Mouse (Mus musculus) thymus, postnatal 10 days (tissue): ENCODE measurements around the gene Smap1.

Source experiments
- DNase-seq, 2 experiments: peaks; one replicate each; pipeline ENCODE4 v3.0.0; 2021; ENCODE audit warnings: low spot score in 2 of 2

Gene Smap1

DNA sequence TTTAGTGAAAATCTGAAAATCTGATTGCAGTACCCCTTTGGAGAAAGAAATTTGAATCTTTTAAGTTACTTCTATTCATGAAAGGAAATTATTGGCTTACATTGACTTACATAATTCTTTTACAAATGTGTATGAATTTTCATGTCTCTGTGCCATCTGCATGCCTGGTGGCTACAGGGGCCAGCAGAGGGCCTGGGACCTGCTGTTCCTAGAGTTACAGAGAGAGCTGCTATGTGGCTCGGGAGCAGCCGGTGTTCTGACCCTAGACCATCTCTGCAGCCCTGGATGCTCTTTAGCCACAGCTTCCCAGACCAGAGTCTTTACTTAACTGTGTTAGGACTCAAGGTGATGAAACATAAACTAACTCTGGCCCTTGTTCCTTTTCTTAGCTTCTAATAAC is 1.8 kb downstream of the Smap1 start:
- no peak for DNase-seq

DNA sequence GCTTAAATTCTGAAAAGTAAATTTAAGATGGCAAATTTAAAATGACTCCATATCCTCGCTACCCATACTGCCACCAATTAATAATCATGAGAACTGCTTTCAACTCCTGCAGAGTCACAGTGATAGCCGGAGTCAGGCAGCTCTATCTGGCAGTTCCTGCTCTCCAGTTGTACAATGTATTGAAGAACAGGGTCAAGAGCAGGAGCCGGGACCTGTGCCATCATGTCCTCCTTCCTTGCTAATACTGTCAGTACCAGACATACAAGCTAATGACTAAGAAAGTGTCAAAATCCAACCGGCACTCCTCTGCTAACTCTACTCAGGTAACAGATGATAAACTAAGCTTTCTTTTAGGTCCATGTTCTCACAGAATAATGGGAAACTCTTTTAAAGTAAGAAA is 3.0 kb downstream of the Smap1 start:
- no peak for DNase-seq

DNA sequence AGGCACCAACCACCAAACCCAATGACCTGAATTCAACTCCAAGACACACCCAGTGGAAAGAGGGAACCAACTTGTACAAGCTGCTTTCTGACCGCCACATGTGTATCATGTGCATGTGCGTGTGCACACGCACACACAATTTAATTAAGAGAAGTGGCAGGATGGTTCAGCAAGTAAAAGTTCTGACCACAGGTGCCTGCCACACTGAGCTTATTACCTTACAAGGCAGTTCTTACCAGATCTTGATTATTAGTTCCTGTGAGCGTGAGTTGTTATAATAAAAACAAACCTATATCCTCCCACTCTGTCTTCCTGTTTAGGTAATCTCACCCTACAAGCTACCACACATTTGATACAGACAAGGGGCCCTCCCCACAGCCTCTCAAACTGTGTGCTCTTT is 6.6 kb downstream of the Smap1 start:
- DNase-seq: no peak

DNA sequence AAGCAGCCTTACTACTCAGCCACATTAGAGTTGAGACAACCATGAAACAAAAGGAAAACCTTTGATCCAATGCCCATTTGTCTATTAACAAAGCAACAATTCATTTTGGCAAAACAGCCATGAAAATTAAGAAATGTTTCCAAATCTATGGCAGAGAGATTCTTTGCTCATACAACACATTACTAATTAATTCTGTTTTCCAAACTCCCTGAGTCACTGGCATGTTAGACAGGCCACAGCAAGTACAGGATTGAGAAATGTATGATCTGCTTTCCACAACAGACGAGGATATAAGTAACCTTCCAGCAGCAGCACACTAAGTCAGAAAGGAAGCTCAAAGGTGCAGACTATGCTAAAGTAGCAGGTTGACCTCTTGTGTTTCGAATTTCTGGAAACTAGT is 9.1 kb downstream of the Smap1 start:
- no peak for DNase-seq

DNA sequence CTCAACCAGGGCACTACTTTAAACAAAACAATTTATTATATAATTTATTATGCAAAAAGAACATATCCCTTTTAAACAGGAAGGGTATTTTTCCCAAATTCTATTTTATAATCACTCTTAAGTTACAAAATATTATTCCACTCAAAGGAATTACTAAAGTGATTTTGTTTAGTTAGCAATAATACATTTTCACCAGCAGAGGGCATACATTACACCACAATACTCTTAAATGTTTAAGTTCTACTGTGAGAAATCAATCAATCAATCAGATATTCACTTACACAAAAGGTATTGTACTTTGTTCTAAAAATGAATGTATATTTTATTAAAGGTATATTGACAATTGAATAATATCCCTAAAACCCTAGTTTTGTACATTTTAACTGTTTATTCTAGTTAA is 16.0 kb downstream of the Smap1 start:
- no peak for DNase-seq

DNA sequence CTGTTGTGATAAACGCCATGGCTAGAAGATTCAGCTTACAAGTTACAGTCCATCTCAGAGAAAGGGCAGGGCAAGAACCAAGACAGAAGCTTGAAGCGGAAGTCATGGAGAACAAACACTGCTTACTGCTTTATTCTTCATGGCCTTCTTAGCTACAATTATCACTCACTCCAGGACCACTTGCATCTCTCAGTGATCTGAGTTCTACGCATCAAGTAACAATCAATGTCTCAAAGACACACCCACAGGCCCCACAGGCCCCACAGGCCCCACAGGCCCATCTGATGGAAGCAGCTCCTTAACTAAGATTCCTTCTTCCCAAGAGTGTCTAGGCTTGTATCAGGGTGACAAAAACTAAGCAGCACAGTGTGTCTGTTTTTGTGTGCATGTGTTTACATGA is 18.8 kb downstream of the Smap1 start:
- no peak for DNase-seq

DNA sequence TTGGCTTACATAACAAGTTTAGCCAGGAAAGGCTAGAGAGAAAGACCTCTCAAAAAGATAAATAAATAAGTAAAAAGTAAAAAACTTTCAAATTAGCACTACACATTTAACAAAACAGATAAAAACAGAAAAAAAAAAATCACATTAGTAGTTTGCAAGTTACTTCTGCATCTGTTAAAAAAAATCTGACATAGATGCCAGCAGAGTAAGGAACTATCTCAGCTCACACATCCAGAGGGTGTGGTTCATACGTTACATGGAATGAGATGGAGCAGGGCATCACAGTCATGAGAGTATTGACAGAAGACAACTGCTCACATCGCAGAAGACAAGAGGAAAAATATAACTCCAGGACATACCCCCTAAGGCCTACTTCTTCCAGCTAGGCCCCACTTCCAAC is 19.4 kb downstream of the Smap1 start:
- no peak for DNase-seq

DNA sequence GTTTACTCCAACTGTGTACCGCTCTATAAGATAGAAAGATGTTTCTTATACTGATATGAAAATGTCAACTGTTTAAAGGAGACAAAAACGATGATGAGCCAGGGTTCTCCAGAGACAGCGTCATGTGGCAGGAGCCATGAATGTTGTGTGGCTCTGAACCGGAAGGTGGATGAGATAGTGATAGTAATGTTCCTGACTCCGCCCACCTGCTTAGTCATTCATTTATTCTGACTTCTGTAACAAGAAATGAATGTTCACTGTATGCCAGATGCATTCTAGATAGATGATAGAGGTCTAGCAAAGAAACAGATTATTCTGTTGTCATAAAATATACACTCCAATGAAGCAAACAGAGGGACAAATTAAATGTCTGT is 22.5 kb downstream of the Smap1 start:
- no peak for DNase-seq

DNA sequence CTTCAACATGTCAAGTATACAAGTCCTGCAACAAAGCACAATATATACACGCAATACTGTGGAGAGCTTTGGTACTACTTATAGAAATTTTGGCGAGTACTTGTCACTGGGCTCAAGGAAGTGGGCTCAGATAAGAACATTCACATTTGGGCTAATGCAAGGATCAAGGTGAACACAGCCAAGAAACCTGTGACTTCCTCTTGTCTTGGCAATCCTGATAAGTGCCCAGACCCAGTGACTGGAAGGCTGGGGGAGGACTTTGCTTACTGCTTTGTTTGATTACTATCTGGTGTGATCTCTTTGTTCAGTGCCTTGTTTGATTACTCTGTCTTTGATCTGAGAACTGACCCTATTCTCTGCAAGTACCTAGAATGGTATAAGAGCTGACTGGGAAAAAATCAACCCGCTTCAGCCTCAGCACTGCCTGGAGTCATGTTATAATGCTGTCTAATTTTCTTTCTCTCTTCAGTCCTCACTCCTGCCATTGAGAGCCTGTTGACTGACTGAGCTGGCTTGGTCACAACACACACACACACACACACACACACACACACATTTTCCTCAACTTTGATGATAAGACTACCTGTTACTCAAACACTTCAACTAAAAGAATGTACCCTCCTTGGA is 23.0 kb downstream of the Smap1 start:
- DNase-seq: no peak

DNA sequence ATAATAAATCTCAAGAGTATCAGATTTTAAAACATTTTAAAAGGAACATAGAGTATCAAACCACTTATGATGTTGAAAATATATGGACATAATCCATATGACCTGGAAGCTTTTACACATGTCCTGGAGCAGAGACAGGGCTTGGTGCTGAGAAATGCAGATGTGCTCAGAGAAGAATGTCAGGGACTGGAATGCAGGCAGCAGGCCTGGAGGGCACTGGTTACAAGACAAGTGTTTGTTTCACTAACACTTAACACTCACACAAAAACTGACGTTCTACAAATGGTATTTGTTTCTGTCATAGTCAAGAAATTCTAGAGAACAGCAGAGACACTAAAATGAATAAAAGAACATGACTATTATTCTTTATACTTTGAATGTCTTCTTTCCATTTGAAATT is 30.0 kb downstream of the Smap1 start:
- no peak for DNase-seq

DNA sequence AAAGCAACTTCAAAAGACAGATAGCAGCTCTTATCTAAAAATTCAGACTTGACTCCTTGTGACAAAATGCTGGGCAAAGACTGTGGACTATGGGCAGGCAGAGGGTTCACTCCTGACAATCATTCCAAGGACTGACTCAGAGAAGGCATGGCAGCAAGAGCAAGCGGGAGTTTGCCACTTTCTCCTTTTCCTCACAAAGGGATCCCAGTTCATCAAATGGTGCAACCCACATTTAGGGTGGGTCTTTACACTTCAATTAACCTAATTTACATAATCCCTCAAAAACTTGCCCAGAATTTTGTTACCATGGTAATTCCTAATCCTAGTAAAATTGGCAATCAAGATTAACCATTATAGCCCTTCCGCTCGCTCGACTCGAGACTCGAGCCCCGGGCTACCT is 37.2 kb downstream of the Smap1 start:
- no peak for DNase-seq

DNA sequence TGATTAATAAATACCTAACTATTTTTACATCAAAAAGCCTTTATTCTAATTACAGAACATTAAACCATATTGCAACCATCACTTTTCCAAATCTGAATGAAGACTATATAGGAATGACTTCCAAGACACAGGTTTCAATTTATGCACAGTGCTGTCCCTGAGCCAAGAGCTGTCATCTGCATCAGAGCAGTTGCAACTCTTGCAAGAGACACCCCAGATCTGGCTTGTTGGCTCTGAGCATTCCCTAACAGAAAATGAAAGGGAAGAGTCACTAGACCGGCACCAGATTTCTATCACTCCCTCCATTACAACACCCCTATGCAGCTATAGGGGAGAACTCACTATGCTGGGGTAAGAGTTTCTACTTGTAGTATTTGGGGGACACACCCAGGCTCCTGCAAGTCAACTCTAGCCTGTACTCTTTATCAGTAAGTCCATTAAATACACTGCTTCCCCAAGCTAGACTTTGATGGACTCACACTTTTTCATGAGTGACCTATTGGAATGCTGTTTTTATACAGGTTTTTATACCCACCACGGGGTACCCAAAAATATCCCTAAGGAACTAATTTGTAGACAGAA is 37.9 kb downstream of the Smap1 start:
- no peak for DNase-seq

DNA sequence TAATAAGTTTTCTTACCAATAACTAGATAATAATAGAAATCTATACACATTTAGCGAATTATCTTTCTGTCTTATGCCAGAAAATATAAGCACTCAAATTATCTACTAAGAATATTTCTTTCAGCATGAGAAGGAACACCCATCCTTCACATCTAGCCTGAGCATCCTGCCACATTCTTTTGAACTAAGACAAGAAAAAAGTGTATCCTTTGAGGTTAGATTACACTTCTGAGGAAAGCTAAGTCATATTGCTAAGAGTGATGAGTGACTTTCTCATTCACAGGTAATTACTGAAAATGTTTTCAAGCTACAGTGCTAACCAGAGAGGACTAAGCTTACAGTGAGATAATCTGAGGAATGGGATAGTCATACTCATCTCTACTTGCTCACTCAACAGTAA is 39.4 kb downstream of the Smap1 start:
- DNase-seq: no peak

DNA sequence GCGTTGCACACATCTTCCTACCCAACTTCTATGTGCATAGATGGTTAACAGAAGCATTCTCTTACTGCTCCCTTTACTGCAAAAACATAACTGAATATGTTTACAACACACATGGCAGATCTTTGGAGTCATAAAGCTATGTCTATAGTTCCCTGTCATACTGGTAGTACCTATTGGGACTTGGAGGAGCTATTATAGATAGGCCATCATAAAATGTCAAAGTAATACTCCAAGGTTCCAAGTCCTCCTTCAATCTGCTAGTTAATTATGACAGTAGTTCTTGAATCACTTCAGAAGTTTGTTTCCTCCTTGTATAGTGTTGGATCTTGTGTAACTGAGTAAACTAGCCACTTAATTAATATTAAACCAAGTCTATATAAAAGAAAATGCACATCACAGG is 49.9 kb downstream of the Smap1 start:
- no peak for DNase-seq

DNA sequence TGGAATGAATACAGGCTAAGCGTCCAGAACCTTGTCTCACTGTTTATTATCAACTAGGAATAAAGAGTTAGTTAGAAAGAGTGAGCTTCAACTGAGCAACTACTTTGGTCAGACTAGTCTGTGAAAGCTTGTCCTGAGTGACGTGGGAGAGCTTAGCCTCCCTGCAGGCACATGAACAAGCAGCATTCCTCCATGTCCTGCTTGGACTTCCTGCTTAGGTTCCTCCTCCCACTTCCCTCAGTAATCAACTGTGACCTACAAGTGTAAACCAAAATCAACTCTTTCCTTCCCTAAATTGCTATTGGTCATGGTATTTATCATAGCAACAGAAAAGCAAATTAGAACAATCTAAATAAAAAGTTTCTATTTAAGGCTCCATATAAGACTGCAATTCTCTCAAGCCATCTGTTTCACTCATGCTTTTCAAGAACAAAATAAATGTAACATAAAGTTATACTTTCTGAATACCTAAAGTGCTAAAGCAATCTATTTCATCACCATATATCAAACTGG is 54.7 kb downstream of the Smap1 start:
- no peak for DNase-seq

DNA sequence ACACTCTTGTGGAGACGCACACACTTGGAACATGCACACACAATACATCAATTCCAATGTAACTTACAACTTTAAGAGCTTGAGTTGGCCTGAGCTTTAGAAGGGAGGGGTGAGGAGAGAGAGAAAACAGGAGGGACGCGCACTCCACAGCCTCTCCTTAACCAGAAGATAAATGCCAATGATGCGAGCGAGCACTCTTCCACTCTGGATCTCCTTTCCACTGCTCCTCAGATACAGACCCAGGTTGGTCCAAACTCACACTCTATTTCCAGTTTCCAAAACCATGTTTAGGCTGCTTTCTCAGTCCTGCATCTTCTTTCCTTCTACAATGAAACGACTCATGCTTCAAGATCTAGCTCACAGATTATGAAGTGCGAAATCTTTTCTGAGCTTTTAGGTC is 56.6 kb downstream of the Smap1 start:
- no peak for DNase-seq

DNA sequence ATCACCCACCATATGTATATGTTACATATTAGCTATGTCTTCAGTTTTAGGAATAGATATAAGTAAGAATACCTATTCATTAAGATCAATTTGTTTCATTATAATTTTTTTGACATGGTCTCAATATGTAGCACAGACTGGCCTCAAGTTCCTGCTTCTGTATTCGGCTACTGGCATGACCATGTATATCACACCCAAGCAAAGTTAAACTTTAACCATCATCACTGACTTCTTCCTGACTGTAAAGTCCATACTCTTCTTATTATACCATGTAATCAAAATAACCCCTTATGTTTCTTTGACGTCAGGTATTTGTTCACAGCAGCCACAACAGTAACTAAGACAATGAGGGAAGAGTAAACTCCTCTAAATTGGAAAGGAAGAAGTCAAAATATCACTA is 61.2 kb downstream of the Smap1 start:
- DNase-seq: no peak

DNA sequence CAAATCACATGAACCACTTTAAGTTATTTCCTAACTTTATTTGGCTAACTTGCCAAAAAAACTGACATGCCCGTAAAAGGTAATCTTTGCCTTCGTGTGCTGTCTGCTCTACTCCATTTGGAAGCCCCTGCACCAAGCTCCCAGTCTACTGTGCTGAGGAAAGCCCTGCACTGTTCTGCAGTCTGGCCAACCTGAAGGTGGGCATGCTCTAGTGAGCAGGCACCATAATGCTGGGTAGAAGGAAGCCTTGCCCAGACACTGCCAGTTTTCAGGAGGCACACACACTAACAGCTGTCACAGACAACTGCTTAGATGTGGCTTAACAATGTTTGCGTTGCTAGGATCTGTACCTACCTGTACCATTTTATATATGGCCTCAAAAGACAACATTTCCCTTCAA is 66.5 kb downstream of the Smap1 start:
- DNase-seq: no peak

DNA sequence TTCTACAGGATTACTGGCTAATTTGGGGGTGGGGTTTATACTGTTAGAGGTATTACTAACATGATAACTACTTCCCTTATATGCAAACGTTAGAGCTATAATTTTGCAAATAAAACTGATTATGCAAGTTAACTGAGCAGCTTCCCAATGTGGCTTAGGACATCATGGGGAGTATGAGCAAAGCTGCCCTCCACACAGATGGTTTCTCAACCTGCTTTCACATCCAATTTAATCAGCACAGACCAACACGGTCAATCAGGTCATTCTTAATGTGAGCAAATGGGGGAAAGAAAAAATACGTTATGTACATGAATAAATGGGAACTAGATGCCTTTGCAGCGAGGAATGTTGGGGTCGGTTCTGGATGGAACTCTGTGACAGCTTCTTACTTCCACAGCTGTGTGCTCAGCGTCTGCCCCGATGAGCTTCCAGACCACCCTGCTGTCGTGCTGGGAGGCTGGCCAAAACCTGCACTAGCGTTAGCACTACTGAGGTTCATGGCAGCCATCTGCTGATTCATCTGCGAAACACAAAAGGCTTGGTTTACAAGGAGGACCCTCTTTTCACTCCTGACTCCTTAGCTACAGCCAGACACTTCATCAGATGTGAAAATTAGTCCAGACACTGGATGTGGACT is 76.0 kb downstream of the Smap1 start:
- no peak for DNase-seq

DNA sequence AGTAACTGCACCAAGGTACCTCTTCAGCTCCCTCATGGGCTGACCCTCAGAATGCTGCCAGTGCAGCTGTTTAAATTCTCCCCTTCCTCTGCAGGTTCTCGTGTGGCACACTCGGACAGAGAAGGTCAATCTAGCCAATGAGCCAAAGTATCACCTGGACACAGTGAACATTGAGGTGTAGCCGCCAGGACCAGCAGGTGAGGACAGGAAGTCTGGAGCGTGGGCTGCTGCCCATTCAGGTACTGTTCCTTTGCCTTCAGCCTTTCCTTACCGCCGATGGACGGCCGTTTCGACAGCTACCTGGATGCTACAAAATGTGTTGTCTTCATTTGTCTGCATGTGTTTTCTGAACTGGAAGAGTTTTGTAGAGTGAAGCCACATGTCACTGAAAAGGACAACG is 77.1 kb downstream of the Smap1 start:
- DNase-seq: no peak

DNA sequence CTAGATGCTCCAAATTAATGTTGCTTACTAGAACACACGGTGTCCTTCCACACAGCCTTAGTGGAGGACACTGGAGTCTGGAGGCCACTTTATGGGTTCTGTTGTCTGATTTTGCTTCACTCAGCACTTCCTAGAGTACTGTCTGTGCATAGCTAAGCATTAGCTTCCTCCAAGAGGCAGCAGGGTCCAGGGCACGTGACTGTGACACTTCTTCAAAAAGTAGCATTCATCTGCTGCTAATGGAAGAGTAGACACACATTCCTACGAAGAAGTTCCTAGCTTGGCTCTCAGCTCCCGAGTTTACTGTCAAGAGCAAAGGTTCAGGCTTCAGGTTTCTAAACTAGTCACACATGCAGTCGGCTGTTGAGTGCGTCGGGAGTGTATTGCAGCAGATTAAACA is 78.3 kb downstream of the Smap1 start:
- no peak for DNase-seq

DNA sequence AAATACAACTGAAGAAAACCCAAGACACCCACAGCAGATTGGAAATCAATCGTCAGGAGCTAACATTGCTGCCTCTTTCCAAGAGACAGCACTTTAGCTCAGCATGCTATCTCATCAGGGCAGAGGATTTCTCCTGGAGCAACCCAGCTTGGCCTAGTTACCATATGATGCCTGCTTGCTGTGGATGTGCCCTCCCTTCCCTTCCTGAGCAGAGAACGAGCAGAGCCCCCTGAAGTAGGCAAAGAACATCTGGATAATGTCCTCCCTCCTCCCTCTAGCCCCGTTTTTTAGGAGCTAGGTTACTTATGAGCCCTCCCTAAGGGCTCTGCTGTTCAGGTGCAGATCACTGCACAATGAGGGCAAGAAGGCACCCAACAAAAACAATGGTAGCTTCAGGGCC is 79.5 kb downstream of the Smap1 start:
- no peak for DNase-seq

DNA sequence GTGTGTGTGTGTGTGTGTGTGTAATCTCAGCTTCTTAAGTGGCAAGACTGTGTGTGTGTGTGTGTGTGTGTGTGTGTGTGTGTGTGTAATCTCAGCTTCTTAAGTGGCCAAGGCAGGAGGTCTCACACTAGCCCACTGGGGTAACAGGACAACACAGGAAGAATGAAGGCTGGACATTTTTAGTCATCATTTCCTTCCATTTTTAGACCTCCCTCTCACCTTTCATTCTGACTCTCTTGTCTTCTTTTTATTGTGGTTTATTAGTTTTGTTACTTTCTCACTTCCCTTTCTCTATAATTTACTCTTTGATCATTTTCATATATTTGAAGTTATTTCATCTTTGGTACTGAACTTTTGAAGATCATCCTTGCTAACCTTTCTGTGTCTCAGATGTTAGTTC is 81.2 kb downstream of the Smap1 start:
- DNase-seq: no peak

DNA sequence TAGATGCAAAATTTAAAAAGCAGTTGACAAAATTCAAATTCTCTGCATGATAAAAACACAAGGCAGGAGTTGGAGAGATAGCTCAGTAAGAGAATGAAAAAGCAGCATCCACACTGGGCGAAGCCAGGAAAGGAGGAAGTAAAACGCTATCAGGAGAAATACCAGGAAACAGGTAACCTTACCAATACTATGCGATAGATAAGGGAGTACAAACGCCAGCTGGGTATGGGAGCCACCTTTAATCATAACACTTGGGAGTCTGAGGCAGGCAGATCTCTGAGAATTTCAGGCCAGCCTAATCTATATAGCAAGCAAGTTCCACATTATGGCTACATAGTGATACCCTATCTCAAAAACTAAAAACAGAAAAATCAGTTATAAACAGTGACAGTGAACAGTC is 85.5 kb downstream of the Smap1 start:
- no peak for DNase-seq
